Mouse (Mus musculus): ENCODE data around the gene Gsta3. TPM values are rescaled to one million over a fixed set of nuclear protein-coding genes. Genes with fewer than 3 reads are reported as not detected.
"Not testable (repeated sequence)": the region's sequence is repeated elsewhere in the genome, so short reads cannot be mapped to it uniquely, and the experiment has no call there.

Gene Gsta3
- total RNA-seq, 1 experiment: 11.7 TPM

GRCm38 (mm10) chr1:21271343-21272055 is 31.1 kb downstream of the Gsta3 start:
- H3K4me1 ChIP-seq (ENCODE audit: control insufficient read depth in 2 of 2, insufficient read depth in 2 of 2, low read length in 2 of 2, poor library complexity in 1 of 2): no peaks in the 10 kb centered on the region
- TF ChIP-seq CHD2 (IDR thresholded peaks at IDR 0.05; ENCODE audit: low read depth, low read length) (no peak), ZC3H11A (IDR thresholded peaks at IDR 0.05; ENCODE audit: borderline replicate concordance, low read depth, low read length) (no peak; the same call in 1 of the 2 replicates), ZNF384 (IDR thresholded peaks at IDR 0.05; ENCODE audit: low read depth, low read length) (peak; percentile 84)
- H3K9ac ChIP-seq (ENCODE audit: insufficient read depth, low read depth, low read length, poor library complexity, severe bottlenecking): no peak overlapping the region
- H3K27ac ChIP-seq (ENCODE audit: insufficient read depth, low read depth, low read length, poor library complexity, severe bottlenecking): no peak overlapping the region
- H3K36me3 ChIP-seq (ENCODE audit: control insufficient read depth, insufficient read depth, low read length, poor library complexity, severe bottlenecking): no peaks in the 10 kb centered on the region
- no peaks in the 10 kb centered on the region for H3K9me3 ChIP-seq (ENCODE audit: control insufficient read depth, insufficient read depth, low read depth, low read length)
- peak overlapping the region in 1 of 2 experiments; percentile 44; a peak in 2 of 4 replicates for H3K4me3 ChIP-seq (ENCODE audit: insufficient read depth in 1 of 2, low read depth in 1 of 2, low read length in 2 of 2, poor library complexity in 1 of 2, severe bottlenecking in 1 of 2)
- DNase-seq (ENCODE audit: low read depth, low spot score): peak; percentile 71
- in situ Hi-C loops (cut with MboI; ENCODE audit: low sequenced_read_pairs in 2 of 2, unreplicated experiment in 2 of 2): no loop called here

- no peak for DNase-seq (ENCODE audit: low read depth, low spot score)
- Histone ChIP-seq H3K9ac (ENCODE audit: insufficient read depth, low read depth, low read length, poor library complexity, severe bottlenecking) (no peak overlapping the region), H3K9me3 (ENCODE audit: control insufficient read depth, insufficient read depth, low read depth, low read length) (no peaks in the 10 kb centered on the region), H3K36me3 (ENCODE audit: control insufficient read depth, insufficient read depth, low read length, poor library complexity, severe bottlenecking) (no peaks in the 10 kb centered on the region), H3K4me1 (ENCODE audit: control insufficient read depth in 2 of 2, insufficient read depth in 2 of 2, low read length in 2 of 2, poor library complexity in 1 of 2) (no peaks in the 10 kb centered on the region), H3K4me3 (ENCODE audit: insufficient read depth in 1 of 2, low read depth in 1 of 2, low read length in 2 of 2, poor library complexity in 1 of 2, severe bottlenecking in 1 of 2) (peak overlapping the region in 1 of 2 experiments; percentile 44; a peak in 1 of 4 replicates), H3K27ac (ENCODE audit: insufficient read depth, low read depth, low read length, poor library complexity, severe bottlenecking) (no peak overlapping the region)
- no peak for TF ChIP-seq MAFK (IDR thresholded peaks at IDR 0.05; ENCODE audit: insufficient read depth, low read depth, low read length)
- TF ChIP-seq ZC3H11A (IDR thresholded peaks at IDR 0.05; ENCODE audit: borderline replicate concordance, low read depth, low read length): no peak
- no peak for TF ChIP-seq ZNF384 (IDR thresholded peaks at IDR 0.05; ENCODE audit: low read depth, low read length)
- TF ChIP-seq HCFC1 (IDR thresholded peaks at IDR 0.05; ENCODE audit: borderline replicate concordance, insufficient read depth, low read length): no peak
- no peak for TF ChIP-seq CHD2 (IDR thresholded peaks at IDR 0.05; ENCODE audit: low read depth, low read length)
- in situ Hi-C loops (cut with MboI; ENCODE audit: low sequenced_read_pairs in 2 of 2, unreplicated experiment in 2 of 2): no loop called here
Measured at GRCm38 (mm10) chr1:21272056-21272431, 31.7 kb downstream of the Gsta3 start.

GRCm38 (mm10) chr1:21273091-21273490 is 32.7 kb downstream of the Gsta3 start:
- Histone ChIP-seq H3K9ac (ENCODE audit: insufficient read depth, low read depth, low read length, poor library complexity, severe bottlenecking) (no peak overlapping the region), H3K4me1 (ENCODE audit: control insufficient read depth in 2 of 2, insufficient read depth in 2 of 2, low read length in 2 of 2, poor library complexity in 1 of 2) (no peaks in the 10 kb centered on the region), H3K4me3 (ENCODE audit: insufficient read depth in 1 of 2, low read depth in 1 of 2, low read length in 2 of 2, poor library complexity in 1 of 2, severe bottlenecking in 1 of 2) (no peak overlapping the region), H3K36me3 (ENCODE audit: control insufficient read depth, insufficient read depth, low read length, poor library complexity, severe bottlenecking) (no peaks in the 10 kb centered on the region), H3K27ac (ENCODE audit: insufficient read depth, low read depth, low read length, poor library complexity, severe bottlenecking) (no peak overlapping the region), H3K9me3 (ENCODE audit: control insufficient read depth, insufficient read depth, low read depth, low read length) (no peaks in the 10 kb centered on the region)
- in situ Hi-C loops (cut with MboI; ENCODE audit: low sequenced_read_pairs in 2 of 2, unreplicated experiment in 2 of 2): no loop called here
- no peak for DNase-seq (ENCODE audit: low read depth, low spot score)
- TF ChIP-seq ZC3H11A (IDR thresholded peaks at IDR 0.05; ENCODE audit: borderline replicate concordance, low read depth, low read length) (no peak), ZNF384 (IDR thresholded peaks at IDR 0.05; ENCODE audit: low read depth, low read length) (no peak), CHD2 (IDR thresholded peaks at IDR 0.05; ENCODE audit: low read depth, low read length) (no peak), HCFC1 (IDR thresholded peaks at IDR 0.05; ENCODE audit: borderline replicate concordance, insufficient read depth, low read length) (no peak), MAFK (IDR thresholded peaks at IDR 0.05; ENCODE audit: insufficient read depth, low read depth, low read length) (no peak)

GRCm38 (mm10) chr1:21274437-21275040 is 34.1 kb downstream of the Gsta3 start:
- Histone ChIP-seq H3K4me1 (ENCODE audit: control insufficient read depth in 2 of 2, insufficient read depth in 2 of 2, low read length in 2 of 2, poor library complexity in 1 of 2) (no peaks in the 10 kb centered on the region), H3K36me3 (ENCODE audit: control insufficient read depth, insufficient read depth, low read length, poor library complexity, severe bottlenecking) (no peaks in the 10 kb centered on the region), H3K9me3 (ENCODE audit: control insufficient read depth, insufficient read depth, low read depth, low read length) (no peaks in the 10 kb centered on the region), H3K27ac (ENCODE audit: insufficient read depth, low read depth, low read length, poor library complexity, severe bottlenecking) (no peak overlapping the region), H3K4me3 (ENCODE audit: insufficient read depth in 1 of 2, low read depth in 1 of 2, low read length in 2 of 2, poor library complexity in 1 of 2, severe bottlenecking in 1 of 2) (no peak overlapping the region), H3K9ac (ENCODE audit: insufficient read depth, low read depth, low read length, poor library complexity, severe bottlenecking) (no peak overlapping the region)
- DNase-seq (ENCODE audit: low read depth, low spot score): no peak
- in situ Hi-C loops (cut with MboI; ENCODE audit: low sequenced_read_pairs in 2 of 2, unreplicated experiment in 2 of 2): no loop called here
- TF ChIP-seq CHD2 (IDR thresholded peaks at IDR 0.05; ENCODE audit: low read depth, low read length) (no peak), HCFC1 (IDR thresholded peaks at IDR 0.05; ENCODE audit: borderline replicate concordance, insufficient read depth, low read length) (no peak), MAFK (IDR thresholded peaks at IDR 0.05; ENCODE audit: insufficient read depth, low read depth, low read length) (no peak), ZC3H11A (IDR thresholded peaks at IDR 0.05; ENCODE audit: borderline replicate concordance, low read depth, low read length) (no peak), ZNF384 (IDR thresholded peaks at IDR 0.05; ENCODE audit: low read depth, low read length) (no peak)

GRCm38 (mm10) chr1:21275366-21275765 is 35.0 kb downstream of the Gsta3 start:
- H3K4me1 ChIP-seq (ENCODE audit: control insufficient read depth in 2 of 2, insufficient read depth in 2 of 2, low read length in 2 of 2, poor library complexity in 1 of 2); in situ Hi-C loops (cut with MboI; ENCODE audit: low sequenced_read_pairs in 2 of 2, unreplicated experiment in 2 of 2); H3K4me3 ChIP-seq (ENCODE audit: insufficient read depth in 1 of 2, low read depth in 1 of 2, low read length in 2 of 2, poor library complexity in 1 of 2, severe bottlenecking in 1 of 2); DNase-seq (ENCODE audit: low read depth, low spot score); H3K9ac ChIP-seq (ENCODE audit: insufficient read depth, low read depth, low read length, poor library complexity, severe bottlenecking); H3K9me3 ChIP-seq (ENCODE audit: control insufficient read depth, insufficient read depth, low read depth, low read length); H3K27ac ChIP-seq (ENCODE audit: insufficient read depth, low read depth, low read length, poor library complexity, severe bottlenecking); H3K36me3 ChIP-seq (ENCODE audit: control insufficient read depth, insufficient read depth, low read length, poor library complexity, severe bottlenecking): not testable (repeated sequence)

GRCm38 (mm10) chr1:21276158-21276557 is 35.8 kb downstream of the Gsta3 start:
- H3K9ac ChIP-seq (ENCODE audit: insufficient read depth, low read depth, low read length, poor library complexity, severe bottlenecking); in situ Hi-C loops (cut with MboI; ENCODE audit: low sequenced_read_pairs in 2 of 2, unreplicated experiment in 2 of 2); H3K4me3 ChIP-seq (ENCODE audit: insufficient read depth in 1 of 2, low read depth in 1 of 2, low read length in 2 of 2, poor library complexity in 1 of 2, severe bottlenecking in 1 of 2); H3K4me1 ChIP-seq (ENCODE audit: control insufficient read depth in 2 of 2, insufficient read depth in 2 of 2, low read length in 2 of 2, poor library complexity in 1 of 2); H3K27ac ChIP-seq (ENCODE audit: insufficient read depth, low read depth, low read length, poor library complexity, severe bottlenecking); H3K9me3 ChIP-seq (ENCODE audit: control insufficient read depth, insufficient read depth, low read depth, low read length); DNase-seq (ENCODE audit: low read depth, low spot score); H3K36me3 ChIP-seq (ENCODE audit: control insufficient read depth, insufficient read depth, low read length, poor library complexity, severe bottlenecking): not testable (repeated sequence)

Data from ES-E14 (cell line).